Mouse (Mus musculus): ENCODE measurements around the gene Hhat.

The Hhat gene

DNA sequence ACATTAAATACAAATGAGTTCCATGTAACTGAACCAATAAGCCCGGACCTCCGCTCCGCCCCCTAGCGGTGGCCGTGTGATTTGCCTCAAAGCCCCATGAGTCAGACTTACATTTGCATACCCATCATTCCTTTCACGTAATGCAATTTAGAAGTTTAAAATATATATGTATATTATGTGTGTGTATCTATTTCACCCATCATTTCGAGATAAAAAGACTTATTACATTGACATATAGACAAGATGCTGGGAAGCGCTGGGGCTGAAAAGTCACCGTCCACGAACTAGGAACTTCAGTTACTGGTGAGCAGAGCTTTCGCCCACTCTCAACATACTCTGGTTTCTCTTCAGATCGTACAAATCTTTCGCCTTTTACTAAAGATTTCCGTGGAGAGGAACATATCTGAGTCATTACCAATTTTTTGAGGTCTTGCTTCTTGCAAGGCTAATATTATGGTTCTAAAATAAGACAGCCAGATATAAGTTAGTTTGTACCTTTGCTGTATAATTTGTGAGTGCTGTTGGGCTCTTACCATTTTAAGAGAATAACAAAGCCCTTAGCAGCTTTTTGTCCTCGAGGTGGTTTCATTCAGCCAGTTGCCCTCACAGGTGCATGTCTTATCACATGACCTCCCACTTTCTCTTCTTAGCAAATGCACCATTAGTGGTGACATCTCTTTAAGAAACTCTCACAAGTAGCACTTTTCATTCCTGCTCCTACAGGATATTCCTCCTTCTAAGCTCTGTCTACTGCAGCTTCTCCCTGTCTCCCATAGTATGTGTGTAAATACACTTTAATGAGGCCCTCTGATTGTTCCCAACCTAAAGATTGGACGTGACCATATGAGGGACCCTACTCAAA, 25.6 kb downstream of the Hhat start:
- in situ Hi-C loops (cut with MboI, MseI) = loop anchor here in 1 of 2 experiments (10.0 to 25.0 kb wide), 2 partner anchors 389 to 1333 kb away; partner anchors contain the start of genes Diexf and Ppp2r5a

DNA sequence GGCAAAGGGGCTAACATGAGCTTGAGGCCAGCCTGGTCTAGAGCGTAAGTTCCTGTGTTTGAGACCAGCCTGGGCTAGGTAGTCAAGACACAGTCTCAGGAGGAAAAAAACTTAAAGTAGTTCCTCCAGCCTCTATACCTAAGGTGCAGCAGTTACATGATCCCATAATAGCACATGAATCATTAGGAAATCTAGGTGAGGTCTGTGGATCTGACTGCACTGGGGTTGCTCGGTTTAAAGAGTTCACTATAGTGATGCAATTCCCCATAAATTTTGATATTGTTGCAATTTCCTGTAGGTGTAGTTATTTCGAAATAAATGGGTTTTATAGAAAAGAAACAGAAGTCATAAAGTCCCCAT, 26.2 kb downstream of the Hhat start:
- in situ Hi-C loops (cut with MboI, MseI) = loop anchor here in 1 of 2 experiments (10.0 to 25.0 kb wide), 2 partner anchors 390 to 1333 kb away; partner anchors contain the start of genes Diexf and Ppp2r5a

- in situ Hi-C loops (cut with MboI, MseI) = loop anchor here in 1 of 2 experiments (10.0 to 25.0 kb wide), 2 partner anchors 392 to 1330 kb away; partner anchors contain the start of genes Diexf and Ppp2r5a
These were observed 28.4 kb downstream of the Hhat start for GRCm38 (mm10) chr1:192742394-192743251.

DNA sequence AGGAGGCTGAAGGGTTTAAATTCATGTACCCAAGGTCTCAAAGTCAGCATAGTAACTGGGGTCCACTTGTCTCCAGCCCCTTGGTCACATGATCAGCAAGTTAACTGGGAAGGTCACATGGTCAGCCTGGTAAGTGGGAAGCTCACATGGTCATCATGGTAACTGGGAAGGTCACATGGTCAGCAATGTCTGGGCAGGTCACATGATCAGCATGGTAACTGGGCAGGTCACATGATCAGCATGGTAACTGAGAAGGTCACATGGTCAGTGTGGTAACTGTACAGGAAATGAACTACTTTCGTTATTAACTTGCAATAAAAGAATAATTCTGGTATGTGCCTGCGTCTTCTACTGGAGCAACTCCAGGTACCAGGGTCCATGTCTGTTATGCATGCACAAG, 29.1 kb downstream of the Hhat start:
- in situ Hi-C loops (cut with MboI, MseI) = loop anchor here in 1 of 2 experiments (10.0 to 25.0 kb wide), 2 partner anchors 393 to 1330 kb away; partner anchors contain the start of genes Diexf and Ppp2r5a

DNA sequence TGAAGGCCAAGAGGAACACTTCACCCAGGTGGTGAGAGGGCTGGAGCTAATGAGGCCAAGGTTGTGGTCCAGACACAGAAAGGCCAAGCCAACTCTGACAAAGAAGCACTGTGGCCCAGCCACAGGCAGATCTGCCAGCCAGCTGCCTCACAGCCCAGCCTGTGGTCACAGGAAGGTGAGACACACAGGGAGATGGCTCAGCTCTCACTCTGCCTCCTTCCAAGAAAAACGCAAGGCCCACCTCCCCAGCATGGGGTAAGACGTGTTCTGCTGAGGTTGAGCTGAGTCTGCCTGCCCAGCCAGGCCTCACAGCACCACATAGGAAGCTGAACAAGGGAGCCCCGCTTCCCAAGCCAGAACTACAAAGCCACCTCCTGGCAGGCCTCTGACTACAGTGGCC, 34.5 kb downstream of the Hhat start:
- in situ Hi-C loops (cut with MboI, MseI) = loop anchor here in 1 of 2 experiments (25.0 kb wide), 1 partner anchor 1324 kb away; the partner anchor contains the start of gene Ppp2r5a

DNA sequence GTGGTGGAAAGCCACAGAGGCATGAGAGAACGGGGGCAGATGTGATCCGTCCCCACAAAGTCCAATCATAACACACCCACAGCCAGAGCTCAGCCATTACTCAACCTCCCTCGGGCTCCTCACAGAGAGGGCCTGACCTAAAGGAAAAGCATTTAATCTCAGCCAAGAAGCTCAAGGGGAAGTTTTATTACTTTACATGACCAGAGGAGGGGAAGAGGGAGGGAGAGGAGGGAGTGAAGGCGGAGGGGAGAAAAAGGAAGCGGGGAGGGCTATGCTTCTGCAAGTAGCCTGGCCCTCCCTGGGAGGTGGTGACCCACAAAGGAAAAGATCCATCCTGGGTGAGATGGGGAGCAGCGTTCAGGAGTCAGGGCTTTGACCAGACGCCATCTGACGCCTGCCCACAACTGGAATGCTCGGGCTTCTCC, 35.0 kb downstream of the Hhat start:
- in situ Hi-C loops (cut with MboI, MseI) = loop anchor here in 1 of 2 experiments (25.0 kb wide), 1 partner anchor 1324 kb away; the partner anchor contains the start of gene Ppp2r5a

DNA sequence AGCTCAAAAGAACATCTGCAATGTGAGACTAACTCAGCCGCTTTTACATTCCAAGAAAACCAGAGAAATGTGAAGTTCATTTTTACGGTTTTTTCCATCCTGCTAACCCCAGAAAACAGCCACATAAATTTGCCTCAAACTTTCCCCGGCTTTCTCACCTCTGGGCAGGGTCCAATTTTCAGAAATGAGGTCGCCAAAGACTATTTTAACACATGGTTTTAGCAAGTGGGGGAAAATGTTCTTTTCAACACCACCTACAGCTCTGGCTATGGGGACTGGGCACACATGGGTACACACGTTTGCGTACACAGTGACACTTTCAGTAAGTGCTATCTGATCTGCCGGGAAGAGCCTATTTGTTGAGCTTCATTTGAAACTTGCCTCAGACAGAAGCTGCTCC, 40.5 kb downstream of the Hhat start:
- in situ Hi-C loops (cut with MboI, MseI) = loop anchor here in 1 of 2 experiments (25.0 kb wide), 1 partner anchor 1318 kb away; the partner anchor contains the start of gene Ppp2r5a

GRCm38 (mm10) chr1:192726996-192727624, 43.9 kb downstream of the Hhat start:
- in situ Hi-C loops (cut with MboI, MseI) = loop anchor here in 1 of 2 experiments (5.0 to 25.0 kb wide), 2 partner anchors 65 to 1315 kb away; partner anchors contain the start of gene Ppp2r5a

- in situ Hi-C loops (cut with MboI, MseI) = no loop called here
These were observed 48.9 kb downstream of the Hhat start for GRCm38 (mm10) chr1:192722147-192722546.

GRCm38 (mm10) chr1:192720156-192720555, 50.9 kb downstream of the Hhat start:
- in situ Hi-C loops (cut with MboI, MseI) = no loop called here

- in situ Hi-C loops (cut with MboI, MseI) = loop anchor here in 1 of 2 experiments (5.0 kb wide), 1 partner anchor 525 kb away; no protein-coding TSS in a partner anchor
These were observed 59.2 kb downstream of the Hhat start for GRCm38 (mm10) chr1:192711779-192712348.

DNA sequence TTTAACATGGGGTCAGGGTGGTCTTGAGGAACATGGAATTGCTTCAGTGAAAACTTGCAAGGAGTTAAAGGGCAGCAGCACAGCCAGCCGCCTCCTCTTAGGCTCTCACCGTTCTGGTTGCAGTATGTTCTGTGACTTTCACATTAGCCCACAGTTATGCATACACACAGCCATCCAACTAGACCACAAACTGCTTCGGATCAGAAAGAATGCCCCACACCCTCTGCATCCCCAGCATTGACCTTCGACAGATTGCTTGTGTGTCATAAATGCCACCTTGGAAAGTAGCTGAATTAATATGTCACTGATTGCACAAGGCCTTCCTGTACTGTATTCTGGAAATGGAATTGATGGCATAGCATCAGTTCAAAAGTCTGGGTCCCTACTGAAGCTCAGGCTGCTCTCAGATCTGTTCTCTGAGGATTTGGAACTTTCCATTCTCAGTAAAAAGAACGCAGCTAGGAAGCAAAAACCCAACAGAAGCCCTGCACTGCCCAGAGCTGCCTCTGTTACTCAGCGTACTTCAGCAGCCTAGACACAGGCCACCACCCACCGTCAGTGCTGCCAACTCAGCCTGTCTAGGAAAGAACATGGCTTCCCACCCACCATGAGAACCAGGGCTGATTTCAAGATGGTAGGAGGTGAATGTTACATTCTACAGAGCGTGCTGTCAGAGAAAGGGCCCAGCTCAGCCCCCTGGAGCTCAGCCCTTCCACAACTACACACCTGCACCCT, 70.5 kb downstream of the Hhat start:
- in situ Hi-C loops (cut with MboI, MseI) = no loop called here

DNA sequence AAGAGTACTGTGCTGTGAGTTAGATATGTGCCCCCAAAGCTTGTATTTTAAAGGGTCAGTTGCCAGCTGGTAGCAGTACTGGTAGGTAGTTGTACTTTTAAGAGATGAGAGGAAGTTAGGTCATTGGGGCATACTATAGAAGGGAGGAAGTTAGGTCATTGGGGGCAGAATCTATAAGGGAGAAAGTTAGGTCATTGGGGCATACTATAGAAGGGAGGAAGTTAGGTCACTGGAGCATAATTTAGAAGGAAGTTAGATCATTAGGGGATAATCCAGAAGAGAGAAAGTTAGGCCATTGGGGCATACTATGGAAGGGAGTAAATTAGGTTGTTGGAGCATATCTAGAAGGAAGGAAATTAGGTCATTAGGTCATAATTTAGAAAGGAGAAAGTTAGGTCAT, 71.9 kb downstream of the Hhat start:
- in situ Hi-C loops (cut with MboI, MseI) = no loop called here

DNA sequence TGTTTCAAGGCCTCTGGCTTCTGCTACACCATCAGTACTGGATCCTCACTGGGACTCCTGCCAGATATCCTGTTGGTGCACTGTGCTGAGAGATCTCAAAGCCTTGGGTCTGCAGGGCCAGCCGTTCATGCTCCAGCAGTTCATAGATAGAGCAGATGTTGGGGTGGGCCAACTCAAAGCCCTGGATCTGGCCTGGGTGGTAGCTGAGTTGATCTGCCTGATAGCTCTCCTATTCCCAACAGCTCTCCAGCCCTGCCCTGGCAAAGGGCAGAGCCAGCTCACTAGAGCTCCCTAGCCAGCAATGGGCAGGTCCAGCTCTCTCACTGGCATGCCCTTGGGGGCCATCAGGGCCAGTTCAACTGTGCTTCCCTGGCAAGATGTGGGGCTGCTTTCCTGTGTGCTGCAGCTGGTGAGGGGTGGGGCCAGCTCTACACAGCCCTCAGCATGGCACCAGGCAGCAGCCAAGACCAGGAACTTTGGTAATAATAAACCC, 74.6 kb downstream of the Hhat start:
- in situ Hi-C loops (cut with MboI, MseI) = no loop called here

DNA sequence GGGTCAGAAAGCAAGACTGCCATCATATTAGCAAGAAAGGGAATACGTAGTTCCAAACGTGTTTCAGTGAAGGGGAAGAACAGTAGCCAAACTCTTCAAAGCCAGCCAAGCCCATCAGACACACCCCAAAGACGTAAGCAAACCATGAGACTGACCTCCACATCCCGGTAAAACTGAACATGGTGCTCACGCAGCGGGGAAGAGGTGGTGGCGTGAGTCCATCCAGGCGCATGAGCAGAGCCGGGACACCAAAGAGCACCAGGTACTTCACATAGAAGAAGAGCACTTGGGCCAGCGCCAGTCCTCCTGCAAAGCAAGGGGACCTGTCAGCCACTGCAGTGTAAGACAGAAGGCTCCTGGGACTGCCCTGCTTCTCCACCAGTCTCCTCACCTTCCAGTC, 77.4 kb downstream of the Hhat start:
- in situ Hi-C loops (cut with MboI, MseI) = no loop called here

DNA sequence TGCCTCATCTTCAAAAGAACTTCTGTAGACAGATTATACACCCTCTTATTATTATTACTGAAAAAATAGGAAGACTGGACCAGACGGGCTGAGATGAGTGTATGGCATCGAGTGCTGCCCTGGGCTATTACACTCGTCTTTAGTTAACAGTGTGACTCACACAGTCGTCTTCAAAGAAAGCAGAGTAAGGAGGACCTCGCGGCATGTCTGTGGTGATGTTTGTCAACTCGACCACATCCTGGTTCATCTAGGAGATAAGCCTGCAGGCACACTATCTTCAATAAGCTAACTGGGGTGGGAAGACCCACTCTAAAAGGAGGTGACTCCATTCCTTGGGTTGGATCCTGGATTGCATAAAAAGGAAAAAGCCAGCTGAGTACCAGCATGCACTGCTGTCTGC, 78.0 kb downstream of the Hhat start:
- in situ Hi-C loops (cut with MboI, MseI) = no loop called here

DNA sequence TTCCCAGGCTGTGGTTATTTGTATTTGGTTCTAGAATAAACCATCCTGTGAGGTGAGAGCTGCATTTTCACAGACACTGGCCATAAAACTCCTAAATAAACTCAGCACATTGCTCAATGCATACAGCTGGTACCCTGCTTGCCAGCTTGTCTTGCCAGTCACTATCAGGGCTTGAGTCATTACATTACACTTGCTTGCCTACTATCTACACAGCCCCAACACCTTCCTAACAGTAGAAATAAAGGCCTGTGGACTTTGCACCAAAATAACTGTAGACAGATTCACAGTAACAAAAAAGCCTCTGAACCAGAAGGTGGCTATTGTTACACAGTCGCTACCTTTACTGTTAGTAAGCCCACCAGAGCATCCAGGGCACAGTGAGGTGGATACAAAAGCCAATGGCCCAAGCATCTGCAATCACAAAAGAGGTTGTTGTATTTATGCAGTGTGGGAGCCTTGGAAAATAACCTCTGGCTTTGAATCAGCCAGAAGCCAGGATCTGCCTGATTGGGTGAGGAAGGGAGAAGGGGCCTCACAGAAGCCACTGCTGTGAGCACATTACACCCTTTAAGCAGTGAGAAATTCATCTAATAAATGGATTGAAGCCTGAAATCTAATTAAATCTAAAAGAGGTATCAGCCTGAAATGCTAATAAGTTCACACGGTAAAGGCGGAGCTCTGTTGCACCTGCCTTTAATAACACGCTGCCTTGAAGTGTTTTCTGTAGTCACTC, 88.6 kb downstream of the Hhat start:
- in situ Hi-C loops (cut with MboI, MseI) = no loop called here

DNA sequence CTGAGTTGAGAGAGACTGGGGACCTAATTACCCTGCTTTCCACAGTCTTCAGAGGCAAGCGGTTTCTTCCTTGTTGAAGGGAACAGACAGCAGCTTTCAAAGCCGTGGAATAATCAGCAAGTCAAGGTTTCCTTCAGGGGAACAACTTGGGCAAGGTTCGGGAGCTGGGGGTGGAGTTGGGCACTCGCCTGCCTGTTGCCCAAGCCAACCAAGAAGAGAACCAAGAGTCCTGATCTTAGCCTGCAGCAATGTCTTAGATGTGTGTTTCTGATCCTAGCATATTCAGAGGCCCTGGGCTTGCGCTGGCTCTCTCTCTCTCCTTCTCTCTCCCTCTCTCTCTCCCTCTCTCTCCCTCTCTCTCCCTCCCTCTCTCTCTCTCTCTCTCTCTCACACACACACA, 93.8 kb downstream of the Hhat start:
- in situ Hi-C loops (cut with MboI, MseI) = loop anchor here in 1 of 2 experiments (10.0 kb wide), 1 partner anchor 1298 kb away; no protein-coding TSS in a partner anchor

DNA sequence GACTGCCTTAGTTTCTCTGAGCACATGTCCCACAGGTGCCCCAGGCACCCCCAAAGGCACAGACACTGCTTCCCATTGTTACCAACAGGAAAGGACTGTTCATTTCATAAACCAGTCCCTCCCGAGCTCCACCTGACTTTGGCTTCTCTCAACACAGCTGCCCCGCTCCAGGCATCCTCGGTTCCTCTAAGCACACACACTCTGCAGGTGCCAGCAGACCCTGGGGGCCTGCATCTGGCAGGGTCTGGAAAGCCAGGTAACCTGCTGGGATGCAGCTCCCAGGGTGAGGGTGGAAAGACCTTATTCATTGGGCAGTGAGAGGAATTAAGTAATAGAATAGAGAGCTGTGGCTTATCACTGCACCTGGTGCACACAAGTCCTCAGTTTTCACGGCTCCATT, 107.4 kb downstream of the Hhat start:
- in situ Hi-C loops (cut with MboI, MseI) = no loop called here

Data from T-helper 17 cell (primary cell).